Mouse (Mus musculus) gonadal fat pad, adult 2 months (tissue): ENCODE measurements around the gene Sycp2. TPM values are rescaled to one million over a fixed set of nuclear protein-coding genes. Genes with fewer than 3 reads are reported as not detected.
"Not testable (repeated sequence)": the region's sequence is repeated elsewhere in the genome, so short reads cannot be mapped to it uniquely, and the experiment has no call there.

Source experiments
- DNase-seq: peaks from one replicate; pipeline ENCODE4 v3.0.0-alpha.2; 2012; ENCODE audit warnings: low read depth
- polyA plus RNA-seq: library from polyadenylated mRNA; depleted of rRNA; stranded (reverse); fragments of >200 nt; gene quantifications from 2 replicates; pipeline ENCODE4 v1.2.3, GENCODE M21; 2012

The Sycp2 gene
- polyA plus RNA-seq, 1 experiment: 0.05 TPM

GRCm38 (mm10) chr2:178413481-178414260 is 6.2 kb upstream of the Sycp2 start:
- no peak for DNase-seq

- no peak for DNase-seq
Observed at GRCm38 (mm10) chr2:178413081-178413480, 5.6 kb upstream of the Sycp2 start.

- no peak for DNase-seq
Observed at GRCm38 (mm10) chr2:178412598-178412997, 5.1 kb upstream of the Sycp2 start.

- DNase-seq: no peak
Observed at GRCm38 (mm10) chr2:178410286-178410685, 2.8 kb upstream of the Sycp2 start.

- DNase-seq: no peak
Observed at GRCm38 (mm10) chr2:178409024-178409423, 1.5 kb upstream of the Sycp2 start.

- no peak for DNase-seq
Observed at GRCm38 (mm10) chr2:178342597-178342996, 64.9 kb downstream of the Sycp2 start.

- not testable (repeated sequence) for DNase-seq
Observed at GRCm38 (mm10) chr2:178342105-178342504, 65.4 kb downstream of the Sycp2 start.

GRCm38 (mm10) chr2:178339044-178339443 is 68.4 kb downstream of the Sycp2 start:
- no peak for DNase-seq

- DNase-seq: no peak
Observed at GRCm38 (mm10) chr2:178337878-178338277, 69.6 kb downstream of the Sycp2 start.

GRCm38 (mm10) chr2:178329986-178330385 is 77.5 kb downstream of the Sycp2 start:
- DNase-seq: no peak

- no peak for DNase-seq
Observed at GRCm38 (mm10) chr2:178329551-178329950, 77.9 kb downstream of the Sycp2 start.

GRCm38 (mm10) chr2:178327466-178328040 is 79.9 kb downstream of the Sycp2 start:
- DNase-seq: no peak

- DNase-seq: no peak
Observed at GRCm38 (mm10) chr2:178326750-178327465, 80.6 kb downstream of the Sycp2 start.

- DNase-seq: no peak
Observed at GRCm38 (mm10) chr2:178326067-178326466, 81.4 kb downstream of the Sycp2 start.

- DNase-seq: no peak
Observed at GRCm38 (mm10) chr2:178324818-178325217, 82.7 kb downstream of the Sycp2 start.

GRCm38 (mm10) chr2:178324410-178324809 is 83.1 kb downstream of the Sycp2 start:
- DNase-seq: no peak

- no peak for DNase-seq
Observed at GRCm38 (mm10) chr2:178321271-178321670, 86.2 kb downstream of the Sycp2 start.

GRCm38 (mm10) chr2:178319766-178320165 is 87.7 kb downstream of the Sycp2 start:
- DNase-seq: no peak

- DNase-seq: no peak
Observed at GRCm38 (mm10) chr2:178316281-178316680, 91.2 kb downstream of the Sycp2 start.

- no peak for DNase-seq
Observed at GRCm38 (mm10) chr2:178313539-178313938, 93.9 kb downstream of the Sycp2 start.

GRCm38 (mm10) chr2:178304669-178305068 is 102.8 kb downstream of the Sycp2 start:
- no peak for DNase-seq

- DNase-seq: no peak
Observed at GRCm38 (mm10) chr2:178304188-178304529, 103.3 kb downstream of the Sycp2 start.
